Mouse (Mus musculus): ENCODE data around the gene Fam219b. TPM values are rescaled to one million over a fixed set of nuclear protein-coding genes. Genes with fewer than 3 reads are reported as not detected.

The Fam219b gene
- polyA plus RNA-seq (2014; fragmentation: Illumina TruSeq; extraction: RNeasy Lipid Tissue Mini Kit (QIAGEN cat#74804); ENCODE audit: low read depth, low replicate concordance): 2.8 TPM

GRCm38 (mm10) chr9:57537044-57537727 is at the start of gene Fam219b:
TSS of gene Fam219b (plus strand) at chr9:57537528.

GRCm38 (mm10) chr9:57503622-57504380 is 33.5 kb upstream of the Fam219b start, which contains the start of gene Rpp25:
TSS of gene Rpp25 (plus strand) at chr9:57504026.

GRCm38 (mm10) chr9:57521056-57521911 is 16.0 kb upstream of the Fam219b start, which contains the start of gene Cox5a:
TSS of gene Cox5a (plus strand) at chr9:57521274.

GRCm38 (mm10) chr9:57552139-57552887 is 15.0 kb downstream of the Fam219b start, which contains the start of gene Mpi:
TSS of gene Mpi (minus strand) at chr9:57552763.

GRCm38 (mm10) chr9:57560861-57561710 is 23.8 kb downstream of the Fam219b start, which contains the start of gene Scamp2:
TSS of gene Scamp2 (plus strand) at chr9:57560943.

GRCm38 (mm10) chr9:57589224-57590126 is 52.1 kb downstream of the Fam219b start, which contains the start of gene Ulk3:
TSS of gene Ulk3 (plus strand) at chr9:57589452.

Other genes with a start within 250 kb of the Fam219b start
- 10.6 TPM for gene Ppcdc, start 97.4 kb upstream of the Fam219b start, polyA plus RNA-seq (2014; fragmentation: Illumina TruSeq; extraction: RNeasy Lipid Tissue Mini Kit (QIAGEN cat#74804); ENCODE audit: low read depth, low replicate concordance)
- 3.3 TPM for gene Scamp5, start 69.5 kb upstream of the Fam219b start, polyA plus RNA-seq (2014; fragmentation: Illumina TruSeq; extraction: RNeasy Lipid Tissue Mini Kit (QIAGEN cat#74804); ENCODE audit: low read depth, low replicate concordance)
- not detected for gene Rpp25, start 33.5 kb upstream of the Fam219b start, polyA plus RNA-seq (2014; fragmentation: Illumina TruSeq; extraction: RNeasy Lipid Tissue Mini Kit (QIAGEN cat#74804); ENCODE audit: low read depth, low replicate concordance)
- 732 TPM for gene Cox5a, start 16.3 kb upstream of the Fam219b start, polyA plus RNA-seq (2014; fragmentation: Illumina TruSeq; extraction: RNeasy Lipid Tissue Mini Kit (QIAGEN cat#74804); ENCODE audit: low read depth, low replicate concordance)
- 4.0 TPM for gene Mpi, start 15.2 kb downstream of the Fam219b start, polyA plus RNA-seq (2014; fragmentation: Illumina TruSeq; extraction: RNeasy Lipid Tissue Mini Kit (QIAGEN cat#74804); ENCODE audit: low read depth, low replicate concordance)
- 4.7 TPM for gene Scamp2, start 23.4 kb downstream of the Fam219b start, polyA plus RNA-seq (2014; fragmentation: Illumina TruSeq; extraction: RNeasy Lipid Tissue Mini Kit (QIAGEN cat#74804); ENCODE audit: low read depth, low replicate concordance)
- 2.8 TPM for gene Ulk3, start 51.9 kb downstream of the Fam219b start, polyA plus RNA-seq (2014; fragmentation: Illumina TruSeq; extraction: RNeasy Lipid Tissue Mini Kit (QIAGEN cat#74804); ENCODE audit: low read depth, low replicate concordance)
- not detected for gene Cplx3, start 68.8 kb downstream of the Fam219b start, polyA plus RNA-seq (2014; fragmentation: Illumina TruSeq; extraction: RNeasy Lipid Tissue Mini Kit (QIAGEN cat#74804); ENCODE audit: low read depth, low replicate concordance)
- gene Lman1l, start 83.2 kb downstream of the Fam219b start, polyA plus RNA-seq (2014; fragmentation: Illumina TruSeq; extraction: RNeasy Lipid Tissue Mini Kit (QIAGEN cat#74804); ENCODE audit: low read depth, low replicate concordance): not detected
- 4.0 TPM for gene Csk, start 116.1 kb downstream of the Fam219b start, polyA plus RNA-seq (2014; fragmentation: Illumina TruSeq; extraction: RNeasy Lipid Tissue Mini Kit (QIAGEN cat#74804); ENCODE audit: low read depth, low replicate concordance)
- gene Cyp1a2, start 146.2 kb downstream of the Fam219b start, polyA plus RNA-seq (2014; fragmentation: Illumina TruSeq; extraction: RNeasy Lipid Tissue Mini Kit (QIAGEN cat#74804); ENCODE audit: low read depth, low replicate concordance): 231 TPM
- 0.74 TPM for gene Cyp1a1, start 150.4 kb downstream of the Fam219b start, polyA plus RNA-seq (2014; fragmentation: Illumina TruSeq; extraction: RNeasy Lipid Tissue Mini Kit (QIAGEN cat#74804); ENCODE audit: low read depth, low replicate concordance)
- 2.6 TPM for gene Edc3, start 171.0 kb downstream of the Fam219b start, polyA plus RNA-seq (2014; fragmentation: Illumina TruSeq; extraction: RNeasy Lipid Tissue Mini Kit (QIAGEN cat#74804); ENCODE audit: low read depth, low replicate concordance)
- 24.1 TPM for gene Clk3, start 228.3 kb downstream of the Fam219b start, polyA plus RNA-seq (2014; fragmentation: Illumina TruSeq; extraction: RNeasy Lipid Tissue Mini Kit (QIAGEN cat#74804); ENCODE audit: low read depth, low replicate concordance)